Mouse (Mus musculus) MEL (cell line): ENCODE data around the gene Zbtb3. TPM values are rescaled to one million over a fixed set of nuclear protein-coding genes. Genes with fewer than 3 reads are reported as not detected.

Experiments
- DNase-seq: peaks from one replicate; pipeline ENCODE4 v3.0.0; 2011; ENCODE audit warnings: low read depth, low spot score
- H3K27ac ChIP-seq: 2 replicates; pipeline ENCODE4 v1.5.1; 2012; ENCODE audit warnings: low read depth, mild to moderate bottlenecking, control low read depth, low read length, moderate library complexity; ENCODE audit not compliant: control insufficient read depth
- H3K27me3 ChIP-seq, 2 experiments: fragments of 150-350 bp in 1 of 2; sonication (generic) in 1 of 2; 2 replicates each; pipeline ENCODE4 v1.6.1; 2012; ENCODE audit warnings: low read length in 2 of 2, mild to moderate bottlenecking in 2 of 2, improper control_type of control experiment in 1 of 2, moderate library complexity in 1 of 2; ENCODE audit not compliant: insufficient read depth in 2 of 2, control insufficient read depth in 1 of 2
- H3K36me3 ChIP-seq, 2 experiments: 2 replicates each; pipeline ENCODE4 v1.6.1; 2012 to 2014; ENCODE audit warnings: low read length in 2 of 2, improper control_type of control experiment in 1 of 2, inconsistent platforms in 1 of 2, mild to moderate bottlenecking in 1 of 2; ENCODE audit not compliant: insufficient read depth in 2 of 2, control insufficient read depth in 1 of 2
- H3K4me1 ChIP-seq, 2 experiments: fragments of 150-350 bp in 1 of 2; sonication (generic) in 1 of 2; 2 replicates each; pipeline ENCODE4 v1.6.1; 2012; ENCODE audit warnings: low read length in 2 of 2, improper control_type of control experiment in 1 of 2, mild to moderate bottlenecking in 1 of 2; ENCODE audit not compliant: insufficient read depth in 2 of 2, control insufficient read depth in 1 of 2
- H3K4me3 ChIP-seq, 2 experiments: fragments of 150-350 bp in 1 of 2; sonication (generic) in 1 of 2; 2 replicates each; pipeline ENCODE4 v1.5.1; 2012; ENCODE audit warnings: low read depth in 2 of 2, low read length in 2 of 2, mild to moderate bottlenecking in 2 of 2, moderate library complexity in 2 of 2, control low read depth in 1 of 2, improper control_type of control experiment in 1 of 2; ENCODE audit not compliant: control insufficient read depth in 1 of 2, insufficient read depth in 1 of 2
- H3K79me2 ChIP-seq: 2 replicates; pipeline ENCODE4 v1.6.1; 2012; ENCODE audit warnings: mild to moderate bottlenecking, low read length, moderate library complexity; ENCODE audit not compliant: control insufficient read depth, poor library complexity, insufficient read depth
- H3K9ac ChIP-seq: 2 replicates; pipeline ENCODE4 v1.6.1; 2012; ENCODE audit warnings: low read depth, mild to moderate bottlenecking, control low read depth, low read length, moderate library complexity; ENCODE audit not compliant: control insufficient read depth, poor library complexity, severe bottlenecking
- H3K9me3 ChIP-seq: fragments of 150-350 bp; sonication (generic); replicated peaks from 2 replicates; pipeline ENCODE4 v1.6.1; 2012; ENCODE audit warnings: mild to moderate bottlenecking, low read length, improper control_type of control experiment, moderate library complexity; ENCODE audit not compliant: insufficient read depth
- ELF1 ChIP-seq: IDR thresholded peaks from 2 replicates; pipeline ENCODE4 v1.6.1; 2014; ENCODE audit warnings: low read depth, mild to moderate bottlenecking, inconsistent platforms, low read length, improper control_type of control experiment, moderate library complexity
- ETS1 ChIP-seq: IDR thresholded peaks from 2 replicates; pipeline ENCODE4 v1.6.1; 2012; ENCODE audit warnings: low read depth, mild to moderate bottlenecking, inconsistent platforms, low read length, improper control_type of control experiment, moderate library complexity
- GATA1 ChIP-seq: IDR thresholded peaks from 2 replicates; pipeline ENCODE4 v1.6.1; 2011; ENCODE audit warnings: low read depth, low read length, improper control_type of control experiment
- HCFC1 ChIP-seq: IDR thresholded peaks from 2 replicates; pipeline ENCODE4 v1.6.1; 2012; ENCODE audit warnings: low read depth, mild to moderate bottlenecking, inconsistent platforms, low read length, improper control_type of control experiment, moderate library complexity
- JUND ChIP-seq: IDR thresholded peaks from 2 replicates; pipeline ENCODE4 v1.6.1; 2011; ENCODE audit warnings: low read depth, mild to moderate bottlenecking, improper control_type of control experiment, low read length
- KAT2A ChIP-seq: conservative IDR thresholded peaks from 2 replicates; pipeline ENCODE4 v1.6.1; 2012; ENCODE audit warnings: low read depth, low read length, improper control_type of control experiment, inconsistent platforms
- MAFK ChIP-seq: IDR thresholded peaks from 2 replicates; pipeline ENCODE4 v1.6.1; 2011; ENCODE audit warnings: low read depth, mild to moderate bottlenecking, low read length, improper control_type of control experiment, borderline replicate concordance
- MAX ChIP-seq: IDR thresholded peaks from 2 replicates; pipeline ENCODE4 v1.6.1; 2011; ENCODE audit warnings: low read length, improper control_type of control experiment
- MXI1 ChIP-seq: IDR thresholded peaks from 2 replicates; pipeline ENCODE4 v1.6.1; 2011; ENCODE audit warnings: mild to moderate bottlenecking, low read depth, low read length, improper control_type of control experiment
- MYC ChIP-seq: IDR thresholded peaks from 2 replicates; pipeline ENCODE4 v1.6.1; 2011; ENCODE audit warnings: low read depth, mild to moderate bottlenecking, low read length, improper control_type of control experiment, moderate library complexity
- NELFE ChIP-seq: IDR thresholded peaks from 2 replicates; pipeline ENCODE4 v1.6.1; 2011; ENCODE audit warnings: low read depth, low read length, improper control_type of control experiment
- POLR2AphosphoS5 ChIP-seq: IDR thresholded peaks from 2 replicates; pipeline ENCODE4 v1.6.1; 2012; ENCODE audit warnings: low read depth, borderline replicate concordance, mild to moderate bottlenecking, inconsistent platforms, low read length, moderate library complexity, mixed read lengths
- RAD21 ChIP-seq: IDR thresholded peaks from 2 replicates; pipeline ENCODE4 v1.6.1; 2011; ENCODE audit warnings: mild to moderate bottlenecking, low read depth, low read length, improper control_type of control experiment
- SIN3A ChIP-seq: IDR thresholded peaks from 2 replicates; pipeline ENCODE4 v1.6.1; 2012; ENCODE audit warnings: low read length, improper control_type of control experiment, inconsistent platforms
- SMC3 ChIP-seq: IDR thresholded peaks from 2 replicates; pipeline ENCODE4 v1.6.1; 2011; ENCODE audit warnings: low read depth, low read length, improper control_type of control experiment
- TAL1 ChIP-seq: IDR thresholded peaks from 2 replicates; pipeline ENCODE4 v1.6.1; 2012; ENCODE audit warnings: mild to moderate bottlenecking, inconsistent platforms, low read length, moderate library complexity, mixed read lengths
- TBP ChIP-seq: IDR thresholded peaks from 2 replicates; pipeline ENCODE4 v1.8.0; 2011; ENCODE audit warnings: low read depth, low read length, improper control_type of control experiment
- UBTF ChIP-seq: IDR thresholded peaks from 2 replicates; pipeline ENCODE4 v1.6.1; 2012; ENCODE audit warnings: low read depth, mild to moderate bottlenecking, inconsistent platforms, low read length, improper control_type of control experiment, moderate library complexity, borderline replicate concordance; ENCODE audit not compliant: insufficient read depth
- USF1 ChIP-seq: IDR thresholded peaks from 2 replicates; pipeline ENCODE4 v1.6.1; 2014; ENCODE audit warnings: low read depth, mild to moderate bottlenecking, inconsistent platforms, low read length, improper control_type of control experiment, moderate library complexity
- USF2 ChIP-seq, 2 experiments: IDR thresholded peaks; 2 replicates each; pipeline ENCODE4 v1.6.1; 2011 to 2012; ENCODE audit warnings: improper control_type of control experiment in 2 of 2, low read length in 2 of 2, borderline replicate concordance in 1 of 2, inconsistent platforms in 1 of 2, low read depth in 1 of 2, mild to moderate bottlenecking in 1 of 2; ENCODE audit not compliant: insufficient read depth in 1 of 2
- ZC3H11A ChIP-seq: IDR thresholded peaks from 2 replicates; pipeline ENCODE4 v1.6.1; 2012; ENCODE audit warnings: low read depth, mild to moderate bottlenecking, inconsistent platforms, low read length, improper control_type of control experiment
- ZKSCAN1 ChIP-seq: IDR thresholded peaks from 2 replicates; pipeline ENCODE4 v1.6.1; 2012; ENCODE audit warnings: low read depth, mild to moderate bottlenecking, inconsistent platforms, low read length, improper control_type of control experiment, moderate library complexity
- ZNF384 ChIP-seq: IDR thresholded peaks from 2 replicates; pipeline ENCODE4 v1.6.1; 2012; ENCODE audit warnings: low read depth, mild to moderate bottlenecking, inconsistent platforms, low read length, improper control_type of control experiment
- polyA plus RNA-seq, 2 experiments: library from polyadenylated mRNA; stranded (reverse) in 1 of 2; unstranded in 1 of 2; fragments of >175 nt in 1 of 2; fragments of >200 nt in 1 of 2; gene quantifications; 2 replicates each; pipeline versions ENCODE4 v1.2.1 to v1.2.4; 2012; ENCODE audit warnings: low replicate concordance in 2 of 2, low read depth in 1 of 2; ENCODE audit not compliant: insufficient read length in 2 of 2, insufficient read depth in 1 of 2, missing spikeins in 1 of 2
- total RNA-seq: library from RNA; depleted of rRNA; stranded (reverse); fragments of 300-350 nt; gene quantifications from 2 replicates; pipeline ENCODE4 v1.2.3, GENCODE M21; 2012

Zbtb3 gene
- total and polyA plus RNA-seq, 3 experiments = 2.4 to 2.9 TPM; not detected in 1

GRCm38 (mm10) chr19:8765562-8765961 is 36.8 kb upstream of the Zbtb3 start:
- Histone ChIP-seq H3K27ac (no peak overlapping the region), H3K9ac (no peak overlapping the region), H3K4me1 (no peaks in the 10 kb centered on the region), H3K4me3 (no peak overlapping the region), H3K27me3 (no peaks in the 10 kb centered on the region), H3K9me3 (no peaks in the 10 kb centered on the region), H3K36me3 (peaks cover under 1 to 48% of the 10 kb centered on the region in 2 experiments), H3K79me2 (peaks cover 21% of the 10 kb centered on the region)
- DNase-seq = no peak
- TF ChIP-seq ELF1 (no peak), JUND (no peak), USF2 (IDR thresholded peaks at IDR 0.05; ENCODE audit: borderline replicate concordance in 1 of 2, insufficient read depth in 1 of 2, low read depth in 1 of 2, low read length in 2 of 2) (no peak), TBP (no peak), GATA1 (no peak), NELFE (no peak), TAL1 (no peak), MAX (no peak), KAT2A (no peak), ZC3H11A (no peak), POLR2AphosphoS5 (no peak), ZKSCAN1 (no peak), ETS1 (no peak), UBTF (no peak), HCFC1 (no peak)

DNA sequence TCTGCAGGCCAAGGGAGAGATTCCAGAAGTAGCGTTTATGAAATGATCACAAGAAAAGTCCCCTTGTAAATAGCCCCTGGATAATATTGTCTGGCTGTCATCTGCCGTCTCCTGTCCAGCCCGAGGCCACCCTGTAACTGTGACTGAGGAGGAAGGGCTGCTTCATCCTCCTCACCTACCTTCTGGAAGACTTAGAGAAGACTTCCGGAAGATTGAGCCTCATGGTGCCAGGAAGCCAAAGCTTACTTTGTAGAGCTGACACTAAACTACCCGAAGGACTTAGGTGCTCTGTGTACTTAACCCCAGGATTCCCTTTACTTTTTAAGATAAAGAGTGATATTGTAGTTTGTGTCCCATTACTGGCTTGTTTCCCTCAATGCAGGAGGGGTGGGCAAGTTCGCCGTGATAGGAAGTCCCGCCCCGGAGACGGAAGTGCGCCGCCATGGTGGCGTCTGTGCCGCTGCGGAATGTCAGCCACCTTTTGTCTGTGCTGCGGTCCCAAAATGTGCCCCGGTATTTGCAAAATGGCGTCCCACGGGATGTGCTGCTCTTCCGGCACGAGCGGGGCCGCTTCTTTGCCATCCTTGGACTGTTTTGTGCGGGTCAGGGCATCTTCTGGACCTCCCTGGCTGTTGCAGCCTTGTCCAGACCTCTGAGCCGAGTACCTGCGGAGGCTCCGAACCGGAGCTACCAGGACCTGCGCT is 31.6 kb upstream of the Zbtb3 start, which contains the start of gene Tmem223:
TSS of gene Tmem223 (plus strand) at position 430 of the 704 bp plus-strand sequence.
- Histone ChIP-seq H3K36me3 (peaks cover 19 to 23% of the 10 kb centered on the region in 2 experiments), H3K79me2 (peaks cover 21% of the 10 kb centered on the region), H3K27me3 (no peaks in the 10 kb centered on the region), H3K9me3 (no peaks in the 10 kb centered on the region), H3K4me1 (peaks cover 0 to 14% of the 10 kb centered on the region in 2 experiments; a peak in 2 of 4 replicates), H3K9ac (no peak within 1 kb of the TSS), H3K27ac (no peak within 1 kb of the TSS), H3K4me3 (no peak within 1 kb of the TSS)
- DNase-seq = no peak
- TF ChIP-seq RAD21 (no peak), SMC3 (no peak), MAX (no peak), ETS1 (no peak), POLR2AphosphoS5 (no peak), SIN3A (no peak), USF1 (no peak), ZKSCAN1 (no peak), ZNF384 (no peak), MYC (no peak), JUND (no peak), MAFK (no peak), ELF1 (no peak), MXI1 (no peak)
